Mouse (Mus musculus) embryonic facial prominence, embryonic 10.5 days (tissue): Measurements from ENCODE around the gene Ccdc40. TPM values are rescaled to one million over a fixed set of nuclear protein-coding genes. Genes with fewer than 3 reads are reported as not detected.
"Not testable (repeated sequence)": the region's sequence is repeated elsewhere in the genome, so short reads cannot be mapped to it uniquely, and the experiment has no call there.

ENCODE experiments used
- DNase-seq: peaks from one replicate; pipeline ENCODE4 v3.0.0-alpha.2; 2017; ENCODE audit warnings: low spot score
- H3K27ac ChIP-seq: fragments of 300-500 bp; sonication (generic); replicated peaks from 2 replicates; pipeline ENCODE4 v1.5.1; 2016; ENCODE audit warnings: mild to moderate bottlenecking
- H3K27me3 ChIP-seq: fragments of 300-500 bp; sonication (generic); replicated peaks from 2 replicates; pipeline ENCODE4 v1.6.1; 2016; ENCODE audit warnings: low read depth, mild to moderate bottlenecking; ENCODE audit not compliant: poor library complexity, severe bottlenecking
- H3K36me3 ChIP-seq: fragments of 300-500 bp; sonication (generic); replicated peaks from 2 replicates; pipeline ENCODE4 v1.6.1; 2016; ENCODE audit warnings: mild to moderate bottlenecking, moderate library complexity
- H3K4me1 ChIP-seq: fragments of 300-500 bp; sonication (generic); 2 replicates; pipeline ENCODE4 v1.6.1; 2016
- H3K4me3 ChIP-seq: fragments of 300-500 bp; sonication (generic); 2 replicates; pipeline ENCODE4 v1.5.1; 2016; ENCODE audit warnings: mild to moderate bottlenecking, moderate library complexity
- H3K9me3 ChIP-seq: fragments of 300-500 bp; sonication (generic); 2 replicates; pipeline ENCODE4 v1.6.1; 2016; ENCODE audit warnings: mild to moderate bottlenecking
- WGBS: fragments of 180-500 bp; shearing (Covaris S2); methylation state at CpG from one replicate; pipeline ENCODE4 v1.1.7; 2016; 5-methylcytosine and 5-hydroxymethylcytosine counted together
- polyA plus RNA-seq: library from polyadenylated mRNA; unstranded; fragments of >200 nt; fragmentation: Nextera tagmentation; extraction: Ambion mirVana; gene quantifications from 2 replicates; pipeline ENCODE4 v1.2.1, GENCODE M21; 2016

Ccdc40 gene
- polyA plus RNA-seq, 1 experiment from 2014 or later = 16.4 TPM

DNA sequence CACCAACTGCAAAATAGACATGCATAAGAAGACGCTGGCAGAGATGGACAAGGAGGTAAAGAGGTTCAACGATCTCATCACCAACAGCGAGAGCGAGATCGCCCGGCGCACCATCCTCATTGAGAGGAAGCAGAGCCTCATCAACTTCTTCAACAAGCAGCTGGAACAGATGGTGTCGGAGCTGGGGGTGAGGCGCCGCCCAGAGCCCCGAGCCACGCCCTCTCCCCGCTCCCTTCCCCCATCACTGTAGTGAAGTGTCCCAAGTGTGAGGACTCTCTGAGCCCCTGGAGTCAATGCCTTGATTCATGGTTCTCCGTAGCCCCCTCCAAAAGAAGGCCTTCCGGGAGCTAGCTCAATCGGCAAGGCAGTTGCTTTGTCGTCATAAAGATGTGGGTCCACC is 22.6 kb downstream of the Ccdc40 start:
- H3K4me1 ChIP-seq = peaks cover 41% of the 10 kb centered on the region
- no peaks in the 10 kb centered on the region for H3K9me3 ChIP-seq
- H3K4me3 ChIP-seq = no peak overlapping the region
- WGBS = 67% methylated on average over 17 of the region's 17 CpGs
- no peak overlapping the region for H3K27ac ChIP-seq
- peaks cover 9% of the 10 kb centered on the region; the same call in 1 of the 2 replicates for H3K27me3 ChIP-seq
- DNase-seq = no peak
- H3K36me3 ChIP-seq = no peaks in the 10 kb centered on the region

DNA sequence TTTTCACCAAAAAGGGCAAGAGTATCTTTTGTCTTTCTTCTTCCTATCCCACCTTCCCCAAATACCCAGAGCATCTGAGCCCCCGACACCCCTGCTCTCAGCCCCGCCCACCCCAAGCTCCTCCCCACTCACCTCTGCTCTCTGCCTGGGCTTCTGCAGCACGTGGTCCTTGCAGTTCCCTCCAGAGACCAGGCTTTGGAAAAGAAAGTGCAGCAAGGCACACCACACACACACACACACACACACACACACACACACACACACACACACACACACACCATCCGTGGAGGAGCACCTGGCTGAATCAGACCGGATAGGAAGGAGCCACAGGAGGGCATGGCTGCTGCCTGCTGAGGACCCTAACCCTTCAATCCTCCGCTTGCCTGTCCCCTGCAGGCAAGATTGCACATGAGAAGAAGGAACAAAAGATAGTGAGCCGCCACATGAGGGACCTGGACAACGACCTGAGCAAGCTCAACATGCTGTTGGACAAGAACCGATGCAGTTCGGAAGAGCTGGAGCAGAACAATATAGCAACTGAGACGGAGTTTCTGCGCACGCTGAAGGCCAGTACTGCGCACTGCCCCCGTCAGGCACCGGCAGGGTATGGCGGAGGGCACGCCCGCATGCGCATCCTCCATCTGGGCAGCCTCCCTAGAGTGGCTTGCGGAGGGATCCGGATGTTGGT is 24.6 kb downstream of the Ccdc40 start:
- H3K36me3 ChIP-seq = no peaks in the 10 kb centered on the region
- no peaks in the 10 kb centered on the region for H3K9me3 ChIP-seq
- 6% methylated on average over 22 of the region's 22 CpGs for WGBS
- peak overlapping the region; percentile 84 for H3K27ac ChIP-seq
- peaks cover 9% of the 10 kb centered on the region; the same call in 1 of the 2 replicates for H3K27me3 ChIP-seq
- peaks cover 50% of the 10 kb centered on the region for H3K4me1 ChIP-seq
- H3K4me3 ChIP-seq = peak overlapping the region; percentile 49
- DNase-seq = peak; percentile 84

DNA sequence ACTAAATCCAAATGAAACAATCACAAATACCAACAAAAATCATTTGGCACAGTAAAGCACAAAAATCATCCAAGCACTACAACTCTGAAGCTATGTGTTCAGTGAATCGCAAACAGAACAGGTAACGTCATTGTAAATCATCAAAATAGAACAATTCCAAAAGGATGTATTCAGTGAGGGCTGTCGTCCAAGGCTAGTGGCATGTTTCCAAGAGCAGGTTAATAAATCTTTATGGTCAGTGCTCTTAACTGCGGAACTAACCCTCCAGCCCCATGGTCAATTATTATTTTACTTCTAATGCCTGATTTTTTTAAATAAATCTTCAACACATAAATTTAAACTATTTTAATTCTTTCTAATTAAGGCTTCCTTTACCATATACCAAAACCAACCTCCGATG is 28.2 kb downstream of the Ccdc40 start:
- H3K9me3 ChIP-seq, H3K27ac ChIP-seq, H3K4me3 ChIP-seq, H3K27me3 ChIP-seq, DNase-seq: not testable (repeated sequence)
- Histone ChIP-seq H3K36me3 (peaks cover 20% of the 10 kb centered on the region), H3K4me1 (peaks cover 37% of the 10 kb centered on the region)
- 92% methylated on average over 5 of the region's 5 CpGs for WGBS

DNA sequence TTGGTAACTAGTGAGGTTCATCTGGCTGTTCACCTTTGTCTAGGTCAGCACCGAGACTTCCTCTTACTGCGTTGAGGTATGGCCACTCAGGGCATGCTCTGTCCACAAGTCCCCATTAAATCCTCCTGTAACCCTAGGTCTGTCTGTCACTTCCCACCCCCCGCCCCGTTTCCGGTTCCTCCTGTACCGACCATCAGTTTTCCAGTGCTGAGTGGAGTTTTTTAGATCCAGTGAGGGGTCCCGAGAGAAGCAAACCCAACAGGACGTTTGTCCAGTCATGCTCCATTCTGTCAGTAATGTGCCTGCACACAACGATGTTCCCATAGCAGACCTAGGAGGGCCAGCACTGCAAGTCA is 29.8 kb downstream of the Ccdc40 start:
- Histone ChIP-seq H3K27me3 (no peaks in the 10 kb centered on the region), H3K9me3 (no peaks in the 10 kb centered on the region), H3K4me1 (peaks cover 21% of the 10 kb centered on the region), H3K27ac (peak overlapping the region; percentile 60; the same call in 1 of the 2 replicates), H3K36me3 (peaks cover 35% of the 10 kb centered on the region), H3K4me3 (peak overlapping the region; percentile 45)
- DNase-seq = no peak
- 65% methylated on average over 9 of the region's 9 CpGs for WGBS

DNA sequence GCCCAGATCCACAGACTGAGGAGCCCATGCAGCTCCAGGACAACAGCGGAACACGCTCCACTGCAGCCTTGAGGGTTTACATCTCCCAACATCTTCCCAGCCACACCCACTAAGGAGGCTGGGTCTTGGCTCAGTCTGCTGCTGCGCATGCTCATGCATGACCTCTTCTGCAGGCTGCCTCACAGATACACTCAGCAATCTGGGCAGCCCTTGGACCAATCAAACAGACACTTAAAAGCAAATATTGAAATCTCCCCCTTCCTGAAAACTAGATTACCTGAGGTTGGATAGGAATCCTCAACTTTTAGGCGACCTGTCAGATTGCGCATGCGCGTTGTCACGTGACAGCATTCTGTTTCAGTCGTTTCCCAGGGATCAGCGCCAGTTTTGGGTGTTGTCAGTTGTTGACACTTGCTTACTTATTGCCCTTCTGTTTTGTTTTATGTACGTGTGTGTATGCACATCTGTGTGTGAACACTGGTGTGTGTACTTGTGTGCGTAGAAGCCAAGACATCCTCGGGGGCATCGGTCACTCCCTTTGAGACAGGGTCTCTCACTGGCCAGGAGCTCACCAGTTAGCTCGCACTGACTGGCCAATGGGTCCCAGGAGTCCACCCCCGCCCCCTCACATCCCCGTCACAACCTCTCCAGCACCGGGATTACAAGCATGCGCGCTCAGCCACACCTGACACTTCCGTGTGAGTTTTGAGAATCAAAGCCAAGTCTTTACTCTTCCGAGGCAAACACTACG is 30.4 kb downstream of the Ccdc40 start:
- no peaks in the 10 kb centered on the region for H3K27me3 ChIP-seq
- H3K36me3 ChIP-seq = peaks cover 37% of the 10 kb centered on the region
- H3K4me3 ChIP-seq = peak overlapping the region; percentile 45
- WGBS = 67% methylated on average over 23 of the region's 23 CpGs
- H3K9me3 ChIP-seq = no peaks in the 10 kb centered on the region
- peaks cover 16% of the 10 kb centered on the region for H3K4me1 ChIP-seq
- H3K27ac ChIP-seq = peak overlapping the region; percentile 60; the same call in 1 of the 2 replicates
- peak; percentile 55 for DNase-seq

DNA sequence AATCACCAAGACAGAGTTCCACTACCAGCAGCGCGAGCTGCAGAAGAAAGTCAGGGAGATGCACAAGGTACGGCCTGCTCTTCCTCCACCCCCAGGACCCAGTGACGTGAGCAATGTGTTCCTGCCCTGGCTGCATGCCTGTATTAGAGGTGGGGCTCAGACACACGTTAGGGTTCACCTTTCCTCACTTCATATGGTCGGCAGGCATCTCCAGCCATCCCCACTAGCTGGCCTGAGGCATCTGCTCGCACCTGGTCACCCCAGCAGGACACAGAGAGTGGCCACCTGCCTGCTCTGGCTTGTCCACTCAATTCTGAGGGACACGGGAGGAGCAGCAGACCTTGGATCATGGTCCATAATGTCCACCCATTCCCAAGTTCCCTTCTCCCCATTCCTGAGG is 31.6 kb downstream of the Ccdc40 start:
- H3K4me1 ChIP-seq = peaks cover 16% of the 10 kb centered on the region
- DNase-seq = no peak
- no peaks in the 10 kb centered on the region for H3K9me3 ChIP-seq
- no peaks in the 10 kb centered on the region for H3K27me3 ChIP-seq
- WGBS = 94% methylated on average over 8 of the region's 8 CpGs
- H3K4me3 ChIP-seq = no peak overlapping the region
- no peak overlapping the region for H3K27ac ChIP-seq
- peaks cover 46% of the 10 kb centered on the region for H3K36me3 ChIP-seq

DNA sequence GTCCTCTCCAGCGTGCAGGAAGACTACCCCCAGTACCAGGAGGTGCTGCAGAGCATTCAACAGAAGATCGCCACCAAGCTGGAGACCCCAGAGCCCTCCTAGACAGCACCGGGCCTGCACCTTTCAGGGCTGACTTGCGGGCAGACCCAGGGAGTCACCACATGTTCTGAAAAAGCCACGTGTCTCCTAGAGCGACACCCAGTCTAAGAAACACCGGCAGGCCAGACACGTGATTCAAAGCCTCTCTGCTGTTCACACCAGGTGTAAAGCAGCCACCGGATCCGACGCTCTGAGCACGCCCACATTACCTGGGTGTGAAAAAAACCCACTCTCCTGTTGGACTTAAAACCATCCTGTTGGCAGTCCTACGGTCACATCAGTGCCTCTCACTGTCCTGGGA is 36.0 kb downstream of the Ccdc40 start:
- DNase-seq = no peak
- peaks cover 44% of the 10 kb centered on the region for H3K36me3 ChIP-seq
- WGBS = 93% methylated on average over 13 of the region's 13 CpGs

DNA sequence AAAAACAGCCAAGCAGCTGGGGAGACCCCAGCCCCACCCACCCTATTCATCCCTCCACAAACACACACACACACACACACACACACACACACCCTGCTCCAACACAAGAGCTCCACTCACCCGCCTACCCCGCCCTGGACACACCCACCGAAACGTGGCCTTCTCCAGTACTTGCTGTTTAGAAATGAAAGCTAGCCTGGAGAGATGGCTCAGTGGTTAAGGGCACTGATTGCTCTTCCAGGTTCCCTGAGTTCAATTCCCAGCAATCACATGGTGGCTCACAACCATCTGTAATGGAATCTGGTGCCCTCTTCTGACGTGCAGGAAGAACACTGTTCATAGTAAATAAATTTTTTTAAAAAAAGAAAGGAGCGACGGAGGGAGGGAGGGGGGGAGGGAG is 37.4 kb downstream of the Ccdc40 start:
- no peak overlapping the region for H3K4me3 ChIP-seq
- H3K36me3 ChIP-seq = peaks cover 30% of the 10 kb centered on the region
- H3K27ac ChIP-seq = no peak overlapping the region
- H3K27me3 ChIP-seq = no peaks in the 10 kb centered on the region
- no peaks in the 10 kb centered on the region for H3K9me3 ChIP-seq
- peaks cover 20% of the 10 kb centered on the region for H3K4me1 ChIP-seq
- 76% methylated on average over 7 of the region's 7 CpGs for WGBS
- DNase-seq = no peak

More for the DNA sequence above, 36.0 kb downstream of the Ccdc40 start:
- Histone ChIP-seq H3K4me1 (peaks cover 20% of the 10 kb centered on the region), H3K27me3 (no peaks in the 10 kb centered on the region), H3K27ac (no peak overlapping the region), H3K4me3 (no peak overlapping the region), H3K9me3 (no peaks in the 10 kb centered on the region)

DNA sequence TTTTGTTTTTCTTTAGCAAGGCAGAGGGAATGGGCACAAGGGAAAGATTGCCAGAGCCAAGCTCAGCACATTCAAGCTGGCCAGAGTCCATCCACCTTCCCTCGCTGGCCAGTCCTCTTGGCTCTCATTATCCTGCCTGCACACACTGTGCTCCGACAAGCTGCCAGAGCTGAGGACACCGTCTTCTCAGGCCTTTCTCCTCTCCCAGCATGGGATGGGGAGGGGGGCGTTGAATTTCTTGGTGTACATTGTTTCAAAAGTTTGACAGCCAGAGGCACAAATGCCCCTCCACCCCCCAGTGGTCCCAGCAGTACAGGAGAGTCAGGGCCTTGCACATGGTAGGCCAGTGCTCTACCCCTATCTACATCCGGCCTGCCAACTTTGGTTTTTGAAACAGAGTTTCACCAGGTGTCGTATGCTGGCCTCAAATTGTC is 38.9 kb downstream of the Ccdc40 start:
- H3K27ac ChIP-seq = no peak overlapping the region
- no peaks in the 10 kb centered on the region for H3K9me3 ChIP-seq
- 52% methylated on average over 6 of the region's 6 CpGs for WGBS
- H3K27me3 ChIP-seq = no peaks in the 10 kb centered on the region
- H3K4me1 ChIP-seq = peaks cover 29% of the 10 kb centered on the region
- peak overlapping the region; percentile 75 for H3K4me3 ChIP-seq
- no peak for DNase-seq
- H3K36me3 ChIP-seq = peaks cover 19% of the 10 kb centered on the region

DNA sequence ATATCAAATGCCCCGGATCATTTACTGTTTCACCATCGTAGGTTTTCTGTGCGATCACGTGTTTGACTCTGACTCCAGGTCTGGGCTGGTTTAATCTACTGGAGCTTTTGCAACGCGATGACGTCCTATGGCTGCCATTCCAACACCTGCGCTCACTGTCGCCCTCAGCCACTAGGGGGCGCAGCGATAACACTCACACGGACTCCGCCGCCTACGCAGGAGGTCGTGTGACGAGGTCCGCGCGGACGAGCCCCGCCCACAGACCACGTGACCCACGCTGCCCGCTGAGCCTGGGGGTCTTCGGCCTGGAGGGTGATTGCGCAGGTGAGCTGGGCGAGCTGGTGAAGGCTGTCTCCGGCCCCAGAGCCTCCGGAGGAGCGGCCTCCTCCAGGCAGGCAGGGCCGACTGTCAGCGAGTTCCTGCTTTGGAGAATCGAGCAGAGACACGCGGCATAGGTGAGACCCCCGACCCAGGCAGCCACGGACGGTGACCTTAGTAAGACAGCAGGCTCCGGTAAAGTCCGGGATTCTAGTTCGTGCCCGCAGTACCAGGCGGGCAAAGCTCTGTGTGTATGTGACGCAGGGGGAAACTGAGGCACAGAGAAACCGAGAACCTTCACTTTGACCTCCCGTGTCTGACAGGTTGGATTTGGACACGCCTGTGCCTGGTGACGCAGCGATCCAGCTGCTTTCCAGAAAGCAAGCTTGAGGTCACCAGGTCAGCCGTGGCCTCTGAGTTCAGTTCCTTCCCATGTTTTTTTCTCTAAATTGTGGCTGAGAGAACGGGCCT is 39.6 kb downstream of the Ccdc40 start, which contains the start of gene Gaa:
Gaa (plus strand) TSS at position 120 of the 789 bp plus-strand sequence.
- peak; percentile 96 for DNase-seq
- Histone ChIP-seq H3K27ac (peak within 1 kb of the TSS; percentile 82), H3K4me3 (peak within 1 kb of the TSS; percentile 75), H3K9me3 (no peaks in the 10 kb centered on the region), H3K27me3 (no peaks in the 10 kb centered on the region), H3K4me1 (peaks cover 29% of the 10 kb centered on the region), H3K36me3 (peaks cover 15% of the 10 kb centered on the region; the same call in 1 of the 2 replicates)
- WGBS = 4% methylated on average over 52 of the region's 52 CpGs

DNA sequence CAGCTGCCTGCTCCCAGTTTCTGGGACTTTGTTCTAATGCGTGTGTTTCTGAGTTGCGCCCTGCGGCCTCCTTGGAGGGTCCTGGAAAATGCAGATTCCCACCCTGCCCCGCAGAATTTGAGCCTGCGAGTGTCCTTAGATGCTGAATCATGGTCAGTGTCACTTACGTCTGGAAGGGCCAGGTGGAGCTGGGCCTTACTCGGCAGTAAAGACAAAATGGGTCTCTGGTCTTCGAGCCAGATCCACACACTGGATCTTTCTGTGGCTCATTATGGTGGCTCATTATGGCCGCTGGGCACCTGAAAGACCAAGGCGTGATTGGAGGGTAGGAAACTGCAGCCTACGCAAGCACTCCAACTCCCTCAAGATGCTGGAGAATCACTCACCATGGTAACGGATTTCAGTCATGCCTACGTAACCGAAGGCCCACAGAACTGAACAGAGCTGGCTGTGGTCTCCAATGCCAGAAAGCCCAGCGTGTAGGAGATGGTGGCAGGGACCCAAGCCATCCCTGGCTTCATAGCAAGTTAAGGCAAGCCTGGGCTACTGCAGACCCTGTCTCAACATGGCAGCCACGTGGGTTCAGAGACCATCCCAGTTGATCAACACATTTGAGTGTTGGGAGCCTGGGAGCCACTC is 40.3 kb downstream of the Ccdc40 start:
- H3K4me3 ChIP-seq = peak overlapping the region; percentile 75
- no peaks in the 10 kb centered on the region for H3K9me3 ChIP-seq
- peaks cover 29% of the 10 kb centered on the region for H3K4me1 ChIP-seq
- no peak for DNase-seq
- H3K27me3 ChIP-seq = no peaks in the 10 kb centered on the region
- WGBS = 81% methylated on average over 16 of the region's 16 CpGs
- peaks cover 19% of the 10 kb centered on the region for H3K36me3 ChIP-seq
- no peak overlapping the region for H3K27ac ChIP-seq

DNA sequence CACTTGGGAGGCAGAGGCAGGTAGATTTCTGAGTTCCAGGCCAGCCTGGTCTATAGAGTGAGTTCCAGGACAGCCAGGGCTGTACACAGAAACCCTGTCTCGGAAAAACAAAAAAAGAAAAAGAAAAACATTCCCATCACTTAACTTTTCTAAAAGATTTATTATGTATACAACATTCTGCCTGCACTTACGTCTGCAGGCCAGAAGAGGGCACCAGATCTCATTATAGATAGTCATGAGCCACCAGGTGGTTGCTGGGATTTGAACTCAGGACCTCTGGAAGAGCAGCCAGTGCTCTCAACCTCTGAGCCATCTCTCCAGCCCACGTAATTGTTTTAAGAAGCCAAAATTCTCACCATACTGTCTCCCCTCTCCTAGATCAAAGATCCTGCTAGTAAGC is 44.1 kb downstream of the Ccdc40 start:
- not testable (repeated sequence) for H3K9me3 ChIP-seq, H3K27me3 ChIP-seq, H3K27ac ChIP-seq, DNase-seq, H3K4me3 ChIP-seq
- Histone ChIP-seq H3K4me1 (peaks cover 25% of the 10 kb centered on the region), H3K36me3 (peaks cover 33% of the 10 kb centered on the region)
- 65% methylated on average over 3 of the region's 3 CpGs for WGBS
